Mouse (Mus musculus): ENCODE measurements at regions not wholly inside any gene's neighbourhood (a gene's known extent, or its start where the extent isn't known, plus 50 kb on each side); places are given as distances from the start of the nearest gene placed in this dataset.

DNA sequence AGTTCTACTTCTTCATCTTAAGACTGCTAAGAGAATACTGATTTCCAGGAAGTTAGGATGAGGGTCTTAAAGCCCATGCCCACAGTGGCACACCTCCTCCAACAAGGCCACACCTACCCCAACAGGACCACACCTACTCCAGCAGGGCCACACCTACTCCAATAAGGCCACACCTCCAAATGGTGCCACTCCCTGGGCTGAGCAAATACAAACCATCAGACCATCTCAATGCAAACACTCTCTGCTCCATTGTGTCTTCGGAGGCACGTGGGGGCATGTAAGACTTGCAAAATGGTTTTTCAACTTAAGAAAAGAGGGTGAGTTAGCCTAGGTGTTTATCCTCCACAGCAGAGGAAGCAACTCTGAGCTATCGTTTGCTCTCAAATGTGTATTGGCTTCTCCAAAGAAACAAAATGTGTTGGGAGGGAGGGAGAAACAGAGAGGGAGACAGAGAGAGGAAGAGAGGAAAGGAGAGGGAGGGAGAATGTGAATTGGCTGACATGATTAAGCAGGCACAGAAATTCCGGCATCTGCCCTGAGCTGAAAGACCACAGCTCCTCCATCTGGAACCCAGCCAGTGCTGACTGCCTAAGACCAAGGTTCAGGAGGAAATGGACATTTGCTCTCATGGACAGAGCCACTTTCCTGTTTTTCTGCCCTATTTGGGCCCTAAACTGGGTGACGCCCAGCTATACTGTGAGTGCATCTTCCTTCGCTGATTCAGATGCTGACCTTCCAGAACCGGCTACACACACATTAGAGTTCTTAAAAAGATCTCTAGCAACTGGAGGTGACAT is 356.2 kb downstream of the Ice1 start:
- TF ChIP-seq USF1 (IDR thresholded peaks at IDR 0.05; ENCODE audit: low read depth) = no peak
- no peak for TF ChIP-seq CTCF (IDR thresholded peaks at IDR 0.05; ENCODE audit: control insufficient read depth, insufficient read depth, insufficient read length)
- no peak for TF ChIP-seq MYOD1 (IDR thresholded peaks at IDR 0.05; ENCODE audit: control insufficient read depth, insufficient read length, low read depth)
- no peak for TF ChIP-seq MYOG (IDR thresholded peaks at IDR 0.05; ENCODE audit: control insufficient read depth, extremely low read depth, insufficient read length)
- TF ChIP-seq FOSL1 (IDR thresholded peaks at IDR 0.05; ENCODE audit: insufficient read depth, low read length, poor library complexity, severe bottlenecking) = no peak
